Mouse (Mus musculus) lung, postnatal 0 days (tissue): ENCODE measurements around the gene Vmn1r217. TPM values are rescaled to one million over a fixed set of nuclear protein-coding genes. Genes with fewer than 3 reads are reported as not detected.
"Not testable (repeated sequence)": the region's sequence is repeated elsewhere in the genome, so short reads cannot be mapped to it uniquely, and the experiment has no call there.

ENCODE experiments used
- ATAC-seq: fragments of 200-750 bp; cut with Nextera tagmentation; 2 replicates; pipeline ENCODE4 v1.8.0; 2017; ENCODE audit warnings: moderate library complexity
- DNase-seq: peaks from one replicate; pipeline ENCODE4 v3.0.0-alpha.2; 2016; ENCODE audit warnings: low spot score
- H3K27ac ChIP-seq: fragments of 300-500 bp; sonication (generic); 2 replicates; pipeline ENCODE4 v1.5.1; 2014; ENCODE audit warnings: antibody characterized with exemption, mild to moderate bottlenecking, low read length, mixed read lengths
- H3K27me3 ChIP-seq: fragments of 300-500 bp; sonication (generic); replicated peaks from 2 replicates; pipeline ENCODE4 v1.6.1; 2014; ENCODE audit warnings: low read length, mixed read lengths; ENCODE audit not compliant: insufficient read depth
- H3K36me3 ChIP-seq: fragments of 300-500 bp; sonication (generic); 2 replicates; pipeline ENCODE4 v1.6.1; 2014; ENCODE audit warnings: low read length, mixed read lengths; ENCODE audit not compliant: insufficient read depth
- H3K4me1 ChIP-seq: fragments of 300-500 bp; sonication (generic); 2 replicates; pipeline ENCODE4 v1.6.1; 2014; ENCODE audit warnings: antibody characterized with exemption, low read depth, low read length, mixed read lengths; ENCODE audit not compliant: insufficient read depth
- H3K4me2 ChIP-seq: fragments of 300-500 bp; sonication (generic); replicated peaks from 2 replicates; pipeline ENCODE4 v1.6.1; 2014; ENCODE audit warnings: low read depth, mild to moderate bottlenecking, low read length, moderate library complexity, mixed read lengths
- H3K4me3 ChIP-seq: fragments of 300-500 bp; sonication (generic); 2 replicates; pipeline ENCODE4 v1.5.1; 2014; ENCODE audit warnings: low read depth, low read length
- H3K9ac ChIP-seq: fragments of 300-500 bp; sonication (generic); replicated peaks from 2 replicates; pipeline ENCODE4 v1.6.1; 2014; ENCODE audit warnings: low read depth, mild to moderate bottlenecking
- H3K9me3 ChIP-seq: fragments of 300-500 bp; sonication (generic); 2 replicates; pipeline ENCODE4 v1.6.1; 2016; ENCODE audit warnings: low read length, mixed read lengths
- CTCF ChIP-seq: IDR thresholded peaks from 2 replicates; pipeline ENCODE4 v1.5.1; 2016; ENCODE audit warnings: antibody characterized with exemption, mild to moderate bottlenecking
- EP300 ChIP-seq: IDR thresholded peaks from 2 replicates; pipeline ENCODE4 v1.6.1; 2016; ENCODE audit warnings: antibody characterized with exemption, mild to moderate bottlenecking, control low read depth
- WGBS: fragments of 180-500 bp; shearing (Covaris S2); extraction: QIAGEN DNeasy Blood & Tissue Kit; methylation state at CpG from one replicate; pipeline ENCODE4 v1.1.7; 2014; 5-methylcytosine and 5-hydroxymethylcytosine counted together
- polyA plus RNA-seq: library from polyadenylated mRNA; unstranded; fragments of >200 nt; fragmentation: Nextera tagmentation; extraction: Ambion mirVana; gene quantifications from 2 replicates; pipeline ENCODE4 v1.2.1, GENCODE M21; 2015

The Vmn1r217 gene
- polyA plus RNA-seq: not detected in 2 replicates

DNA sequence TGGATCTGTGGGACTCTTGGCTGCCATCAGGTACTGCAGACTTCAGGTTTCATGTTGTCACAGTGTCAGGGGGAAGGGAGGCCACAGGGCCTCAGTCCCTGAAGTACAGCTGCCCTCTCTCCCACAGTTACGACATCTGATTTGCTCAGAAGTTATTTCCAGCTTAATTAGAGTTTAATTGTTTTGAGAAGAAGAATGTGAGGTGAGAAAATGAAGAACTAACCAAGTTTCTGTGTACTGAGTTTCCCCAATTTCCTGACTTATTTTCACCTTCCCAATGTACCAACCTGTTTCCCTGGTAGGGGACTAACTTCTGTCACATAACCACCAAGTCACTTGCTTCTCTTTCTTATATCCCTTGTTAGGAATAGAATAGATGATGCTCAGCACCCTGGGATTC, at the start of gene Vmn1r217:
Vmn1r217 (minus strand) TSS at position 101 of the 400 bp plus-strand sequence.
- not testable (repeated sequence) for H3K4me3 ChIP-seq, H3K9ac ChIP-seq, DNase-seq, H3K27me3 ChIP-seq, H3K36me3 ChIP-seq, H3K27ac ChIP-seq, H3K9me3 ChIP-seq, H3K4me2 ChIP-seq, H3K4me1 ChIP-seq, ATAC-seq
- WGBS: 73% methylated on average over 1 of the region's 1 CpGs

DNA sequence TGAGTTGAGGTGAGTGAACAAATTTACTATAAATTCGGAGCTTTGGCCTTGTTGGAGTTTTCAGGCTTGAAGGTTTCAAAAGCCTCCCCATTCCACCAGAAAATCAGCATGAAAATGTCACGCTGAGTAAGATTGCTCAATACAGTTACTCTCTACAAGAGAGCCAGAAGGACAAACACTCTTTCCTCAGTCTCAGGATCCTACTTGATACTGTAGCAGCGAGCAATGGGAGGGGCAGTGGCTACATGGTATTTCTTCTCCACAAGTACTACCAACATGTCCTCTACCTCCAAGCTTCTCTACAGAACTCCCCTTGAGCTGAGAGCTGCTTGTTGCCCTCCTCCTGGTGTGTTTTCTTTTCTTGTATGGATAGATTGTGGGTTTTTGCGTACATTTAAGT, 48.4 kb upstream of the Vmn1r217 start:
- not testable (repeated sequence) for H3K4me3 ChIP-seq, H3K9ac ChIP-seq, H3K9me3 ChIP-seq, H3K27ac ChIP-seq, H3K27me3 ChIP-seq, H3K4me2 ChIP-seq, H3K4me1 ChIP-seq, H3K36me3 ChIP-seq
- WGBS: 48% methylated on average over 4 of the region's 4 CpGs
- DNase-seq (peak; percentile 57), ATAC-seq (peak; percentile 88)

DNA sequence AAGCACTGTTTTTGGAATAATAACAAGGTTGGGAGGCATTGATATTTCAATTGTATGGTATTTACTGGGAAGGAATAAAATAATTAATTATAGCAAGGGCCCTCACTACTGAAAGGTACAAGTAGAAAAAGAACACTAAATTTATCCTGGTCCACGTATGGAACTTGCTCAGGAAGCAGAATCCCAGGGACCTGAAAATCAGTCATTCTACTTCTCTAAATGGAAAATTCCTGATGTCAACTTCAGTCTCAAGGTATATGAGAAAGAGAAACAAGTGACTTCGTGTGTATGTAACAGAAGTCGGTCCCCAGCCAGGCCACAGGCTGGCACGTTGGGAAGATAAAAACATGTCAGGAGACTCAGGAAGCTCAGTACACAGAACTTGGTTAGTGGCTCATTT, 41.0 kb upstream of the Vmn1r217 start, which contains the start of gene Vmn1r219:
Vmn1r219 (plus strand) TSS at position 301 of the 400 bp plus-strand sequence.
- no peaks in the 10 kb centered on the region for H3K36me3 ChIP-seq
- H3K9ac ChIP-seq: no peak within 1 kb of the TSS
- 67% methylated on average over 4 of the region's 4 CpGs for WGBS
- ATAC-seq: no peak
- no peaks in the 10 kb centered on the region for H3K9me3 ChIP-seq
- no peak within 1 kb of the TSS for H3K4me3 ChIP-seq
- no peak within 1 kb of the TSS for H3K27ac ChIP-seq
- no peaks in the 10 kb centered on the region for H3K4me1 ChIP-seq
- no peak for TF ChIP-seq CTCF
- no peak for TF ChIP-seq EP300
- no peak for DNase-seq
- no peaks in the 10 kb centered on the region for H3K27me3 ChIP-seq
- H3K4me2 ChIP-seq: no peak within 1 kb of the TSS

DNA sequence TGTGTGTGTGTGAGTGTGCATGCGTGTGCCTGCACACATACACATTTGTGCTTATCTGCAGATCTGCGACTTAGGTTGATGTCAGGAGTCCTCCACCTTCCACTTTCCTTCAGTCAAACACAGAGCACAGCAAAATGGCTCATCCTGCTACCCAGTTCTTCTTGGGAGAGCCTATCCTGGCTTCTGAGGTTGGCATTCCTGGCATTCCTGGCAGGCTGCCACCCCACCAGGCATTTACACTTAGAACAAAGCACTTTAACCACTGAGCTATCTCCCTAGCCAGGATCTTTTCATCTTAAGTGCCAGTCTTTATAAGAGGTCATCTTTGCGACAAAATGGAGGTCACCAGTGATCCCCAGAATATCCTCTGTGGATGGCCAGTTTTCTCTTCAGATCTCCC, 39.8 kb upstream of the Vmn1r217 start:
- Histone ChIP-seq H3K4me2 (no peak overlapping the region), H3K27me3 (no peaks in the 10 kb centered on the region), H3K9ac (no peak overlapping the region), H3K4me3 (no peak overlapping the region), H3K36me3 (no peaks in the 10 kb centered on the region), H3K4me1 (no peaks in the 10 kb centered on the region), H3K27ac (no peak overlapping the region), H3K9me3 (no peaks in the 10 kb centered on the region)
- ATAC-seq (no peak), DNase-seq (peak; percentile 6)
- TF ChIP-seq CTCF (no peak), EP300 (no peak)
- WGBS: 68% methylated on average over 3 of the region's 3 CpGs

DNA sequence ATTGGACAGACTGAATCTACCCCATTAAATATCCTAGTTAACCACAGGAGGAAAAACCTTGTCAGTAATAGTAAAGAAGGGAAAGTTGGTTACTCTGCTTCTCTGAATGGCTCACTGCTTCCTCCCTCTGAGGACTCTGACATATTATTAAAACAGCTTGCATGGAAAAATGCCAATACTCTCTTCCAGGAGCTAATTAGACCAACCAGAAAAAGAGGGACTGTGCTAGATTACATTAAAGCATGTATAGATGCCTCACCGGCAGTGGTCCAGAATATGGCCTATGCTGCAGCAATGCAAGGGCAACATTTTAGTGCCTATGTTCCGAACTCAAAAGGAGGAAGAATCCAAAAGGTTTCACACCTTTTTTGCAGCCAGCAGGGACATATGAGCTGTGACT, 20.9 kb upstream of the Vmn1r217 start:
- DNase-seq (no peak), ATAC-seq (no peak)
- no peak overlapping the region for H3K27ac ChIP-seq
- H3K4me2 ChIP-seq: no peak overlapping the region
- WGBS: 76% methylated on average over 2 of the region's 2 CpGs
- no peaks in the 10 kb centered on the region for H3K4me1 ChIP-seq
- no peak overlapping the region for H3K4me3 ChIP-seq
- H3K27me3 ChIP-seq: no peaks in the 10 kb centered on the region
- no peak overlapping the region for H3K9ac ChIP-seq
- H3K36me3 ChIP-seq: no peaks in the 10 kb centered on the region
- no peaks in the 10 kb centered on the region for H3K9me3 ChIP-seq
- TF ChIP-seq CTCF (no peak), EP300 (no peak)

DNA sequence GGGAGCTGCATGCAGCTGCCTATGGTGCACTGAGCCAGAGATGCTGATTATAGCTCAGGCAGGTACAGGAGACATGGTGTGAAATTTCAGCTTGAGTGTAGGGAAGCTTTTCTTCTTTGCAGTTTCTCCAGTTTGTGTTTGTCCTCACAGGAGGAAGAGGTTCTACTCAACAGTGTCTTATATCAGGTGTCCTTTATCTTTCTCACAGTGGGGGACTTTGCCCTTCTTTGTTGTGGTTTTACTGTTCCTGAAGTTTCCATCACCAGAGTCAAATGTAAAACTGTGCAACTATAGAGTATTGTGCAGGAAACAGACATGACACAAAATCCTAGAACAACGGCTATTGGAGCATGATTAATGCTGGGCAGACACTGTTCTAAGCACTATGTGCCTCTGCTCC, 15.5 kb upstream of the Vmn1r217 start:
- H3K9ac ChIP-seq: no peak overlapping the region
- H3K36me3 ChIP-seq: no peaks in the 10 kb centered on the region
- no peak overlapping the region for H3K4me3 ChIP-seq
- no peaks in the 10 kb centered on the region for H3K27me3 ChIP-seq
- ATAC-seq (no peak), DNase-seq (no peak)
- no peaks in the 10 kb centered on the region for H3K4me1 ChIP-seq
- H3K4me2 ChIP-seq: no peak overlapping the region
- WGBS: 59% methylated on average over 1 of the region's 1 CpGs
- TF ChIP-seq CTCF: no peak
- TF ChIP-seq EP300: no peak
- H3K9me3 ChIP-seq: no peaks in the 10 kb centered on the region
- H3K27ac ChIP-seq: no peak overlapping the region

DNA sequence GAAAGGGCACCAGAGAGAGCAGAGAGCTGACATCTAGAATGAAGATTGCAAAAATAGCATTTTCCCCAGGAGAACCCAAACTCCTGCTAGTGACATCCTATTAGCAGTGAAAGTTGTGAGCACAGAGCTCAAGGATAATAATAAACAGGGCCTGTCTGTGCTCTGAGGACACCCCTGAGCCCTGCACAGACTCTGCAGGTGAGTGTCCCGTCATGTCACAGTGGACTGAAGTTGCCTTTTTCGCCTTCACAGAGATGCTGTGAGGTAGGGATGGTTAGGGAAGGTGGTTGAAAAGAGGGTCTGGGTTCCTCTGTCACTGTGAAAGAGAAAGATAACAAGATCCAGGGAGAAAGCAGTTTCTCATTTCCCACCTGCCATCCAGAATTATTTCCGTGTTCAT, 15.1 kb upstream of the Vmn1r217 start, which contains the start of gene Vmn1r218:
Vmn1r218 (plus strand) TSS at position 57 of the 400 bp plus-strand sequence.
- Histone ChIP-seq H3K4me3 (no peak within 1 kb of the TSS), H3K4me2 (no peak within 1 kb of the TSS), H3K27ac (no peak within 1 kb of the TSS), H3K9me3 (no peaks in the 10 kb centered on the region), H3K9ac (no peak within 1 kb of the TSS), H3K4me1 (no peaks in the 10 kb centered on the region), H3K36me3 (no peaks in the 10 kb centered on the region), H3K27me3 (no peaks in the 10 kb centered on the region)
- ATAC-seq (no peak), DNase-seq (no peak)
- TF ChIP-seq CTCF: no peak
- no peak for TF ChIP-seq EP300
- 60% methylated on average over 3 of the region's 3 CpGs for WGBS
